Mouse (Mus musculus) megakaryocyte-erythroid progenitor cell, adult 5-6 weeks (primary cell): ENCODE measurements at regions not wholly inside any gene's neighbourhood (a gene's known extent, or its start where the extent isn't known, plus 50 kb on each side); places are given as distances from the start of the nearest gene placed in this dataset.

Source experiments
- ATAC-seq: replicated peaks from 2 replicates; pipeline ENCODE4 v1.8.0; 2016; ENCODE audit warnings: mild to moderate bottlenecking, inconsistent platforms; ENCODE audit not compliant: severe bottlenecking, poor library complexity, low FRiP score, low TSS enrichment

GRCm38 (mm10) chr13:115475861-115476260 is 374.1 kb upstream of the Itga1 start:
- no peak for ATAC-seq

- no peak for ATAC-seq
These were observed 363.9 kb upstream of the Itga1 start for GRCm38 (mm10) chr13:115465689-115466088.

GRCm38 (mm10) chr13:115451244-115451643 is 349.5 kb upstream of the Itga1 start:
- no peak for ATAC-seq

GRCm38 (mm10) chr13:115427091-115428033 is 325.6 kb upstream of the Itga1 start:
- no peak for ATAC-seq

GRCm38 (mm10) chr13:115425610-115426562 is 324.1 kb upstream of the Itga1 start:
- no peak for ATAC-seq

GRCm38 (mm10) chr13:115423761-115424160 is 322.0 kb upstream of the Itga1 start:
- ATAC-seq: no peak

- no peak for ATAC-seq
These were observed 319.7 kb upstream of the Itga1 start for GRCm38 (mm10) chr13:115421483-115421882.

GRCm38 (mm10) chr13:115417829-115418228 is 316.1 kb upstream of the Itga1 start:
- no peak for ATAC-seq

GRCm38 (mm10) chr13:115413721-115414531 is 312.2 kb upstream of the Itga1 start:
- ATAC-seq: no peak

- ATAC-seq: no peak
These were observed 304.2 kb upstream of the Itga1 start for GRCm38 (mm10) chr13:115405916-115406315.

- no peak for ATAC-seq
These were observed 299.0 kb upstream of the Itga1 start for GRCm38 (mm10) chr13:115400706-115401215.

- ATAC-seq: no peak
These were observed 277.9 kb upstream of the Itga1 start for GRCm38 (mm10) chr13:115379682-115380081.

- no peak for ATAC-seq
These were observed 274.6 kb upstream of the Itga1 start for GRCm38 (mm10) chr13:115376180-115376880.

GRCm38 (mm10) chr13:115361457-115361856 is 259.7 kb upstream of the Itga1 start:
- no peak for ATAC-seq

- no peak for ATAC-seq
These were observed 245.2 kb upstream of the Itga1 start for GRCm38 (mm10) chr13:115347022-115347398.

GRCm38 (mm10) chr13:115346115-115347021 is 244.6 kb upstream of the Itga1 start:
- ATAC-seq: no peak
